Mouse (Mus musculus): ENCODE measurements around the gene Zdhhc22.

Gene Zdhhc22

DNA sequence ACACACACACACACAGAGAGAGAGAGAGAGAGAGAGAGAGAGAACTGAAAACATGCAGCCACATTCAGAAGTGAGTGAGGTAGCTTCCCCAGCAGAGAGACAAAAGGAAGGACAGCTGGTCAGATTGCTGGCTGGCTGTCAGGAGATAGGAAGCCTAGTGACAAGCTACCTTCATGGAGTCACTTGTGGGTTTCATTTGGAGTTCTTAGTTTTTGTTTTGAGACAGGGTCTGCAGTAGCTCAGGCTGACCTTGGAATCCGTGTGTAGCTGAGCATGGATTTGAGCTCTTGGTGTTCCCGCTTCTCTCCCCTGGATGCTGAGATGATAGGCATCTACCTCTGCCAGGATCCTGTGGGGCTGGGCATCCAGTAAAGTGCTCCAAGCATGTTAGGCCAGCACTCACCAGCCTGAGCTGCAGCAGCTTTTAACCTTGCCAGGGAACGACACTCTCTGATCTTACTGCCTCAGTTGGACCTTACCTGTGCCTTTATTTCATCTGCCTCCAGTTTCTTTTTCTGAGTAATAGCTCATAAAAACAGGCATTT, 29.4 kb downstream of the Zdhhc22 start:
- no peak for DNase-seq

DNA sequence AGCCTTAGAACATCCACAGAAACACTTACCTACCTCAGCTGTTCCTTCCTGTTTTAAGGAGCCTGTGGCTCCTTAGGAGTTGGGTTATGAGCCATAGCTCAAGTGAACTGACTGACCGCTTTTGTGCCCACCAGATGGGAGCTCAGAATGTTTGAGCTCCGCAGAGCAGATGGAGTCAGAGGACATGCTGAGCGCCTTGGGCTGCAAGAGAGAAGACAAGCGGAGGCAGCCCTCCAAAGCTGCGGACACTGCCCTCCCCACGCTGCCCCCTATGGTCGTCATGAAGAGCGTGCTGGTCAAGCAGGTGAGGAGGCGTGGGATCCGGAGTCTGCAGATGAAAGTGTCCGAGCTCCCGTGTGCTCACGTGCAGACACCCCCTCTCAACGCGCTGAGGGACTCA, 30.1 kb downstream of the Zdhhc22 start:
- no peak for DNase-seq

DNA sequence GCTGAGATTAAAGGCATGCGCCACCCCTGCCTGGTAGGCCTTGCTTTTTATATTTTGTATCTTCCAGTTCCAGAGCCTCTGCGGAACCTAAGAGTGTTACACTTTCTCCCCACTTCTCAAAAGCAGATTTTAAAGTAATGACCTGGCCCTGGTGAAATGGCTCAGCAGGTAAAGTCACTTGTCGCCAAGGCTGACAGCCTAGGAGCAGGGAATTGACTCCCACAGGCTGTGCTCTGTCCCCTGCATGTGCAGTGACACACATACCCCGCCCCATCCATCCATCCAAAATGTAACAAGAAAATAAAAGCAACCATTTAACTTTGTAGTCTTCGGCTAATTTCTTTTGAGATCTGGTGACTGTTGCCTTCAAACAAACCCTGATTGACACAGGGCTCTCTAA, 30.6 kb downstream of the Zdhhc22 start:
- no peak for DNase-seq

DNA sequence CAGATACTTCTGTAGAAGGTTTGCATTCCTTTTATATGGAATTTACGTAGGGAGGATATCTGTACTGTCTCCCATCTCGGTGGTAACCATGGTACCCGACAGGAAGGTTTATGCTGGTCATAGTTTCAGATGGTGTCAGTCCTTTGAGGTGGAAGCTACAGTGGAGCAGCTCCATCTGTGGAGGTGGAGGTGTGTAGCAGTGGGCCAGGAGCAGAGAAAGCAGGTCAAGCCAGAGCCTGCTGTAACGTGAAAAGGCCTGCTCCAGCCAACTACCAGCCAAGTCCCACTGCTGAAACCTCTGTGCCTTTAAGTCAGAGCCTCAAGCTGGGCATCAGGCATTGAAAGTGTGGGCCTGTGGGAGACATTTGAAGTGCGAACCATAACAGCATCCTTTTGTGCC, 31.7 kb downstream of the Zdhhc22 start:
- no peak for DNase-seq

DNA sequence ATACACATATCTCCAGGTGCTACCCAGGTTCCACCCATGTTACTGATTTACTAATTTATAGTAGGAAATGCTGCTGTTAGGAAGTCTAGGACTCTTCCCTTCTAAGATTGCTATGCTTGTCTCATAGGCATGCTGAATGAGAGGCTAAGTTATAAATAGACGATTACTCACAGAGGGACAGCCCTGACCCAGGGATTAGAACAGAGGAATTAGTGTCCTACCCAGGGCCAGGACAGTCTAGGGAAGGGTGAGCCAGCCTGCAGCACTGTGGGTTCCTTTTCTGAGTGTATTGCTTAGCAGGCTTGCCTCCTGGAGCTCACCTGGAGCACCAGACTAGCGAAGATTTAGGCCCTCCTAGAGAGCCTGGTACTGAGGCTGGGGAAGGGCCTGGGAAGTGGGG, 34.3 kb downstream of the Zdhhc22 start:
- no peak for DNase-seq

DNA sequence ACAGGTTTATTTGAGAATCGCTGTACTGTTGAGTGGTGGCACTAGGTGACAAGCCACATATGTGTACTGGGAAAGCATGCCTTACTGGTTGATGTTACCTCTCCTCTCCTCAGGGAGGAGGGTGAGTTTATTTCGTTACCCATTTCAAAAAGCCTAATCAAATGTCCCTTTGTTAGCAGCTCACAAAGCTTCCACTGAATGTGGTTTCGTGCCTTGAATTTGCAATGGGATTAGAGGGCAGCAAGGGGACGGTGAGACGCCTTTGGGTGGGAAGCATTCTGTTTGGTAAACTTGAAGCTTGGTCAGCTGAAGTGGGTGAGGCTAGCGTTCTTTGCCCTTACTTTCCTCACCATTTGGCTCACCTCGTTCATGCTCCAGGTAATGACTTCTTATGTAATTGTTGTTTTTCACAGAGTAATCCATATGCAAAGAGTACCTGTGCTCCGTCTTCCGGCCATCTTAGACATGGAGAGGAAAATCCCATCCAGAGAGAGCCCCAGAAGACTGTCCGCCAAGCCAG, 37.8 kb downstream of the Zdhhc22 start:
- DNase-seq = no peak

DNA sequence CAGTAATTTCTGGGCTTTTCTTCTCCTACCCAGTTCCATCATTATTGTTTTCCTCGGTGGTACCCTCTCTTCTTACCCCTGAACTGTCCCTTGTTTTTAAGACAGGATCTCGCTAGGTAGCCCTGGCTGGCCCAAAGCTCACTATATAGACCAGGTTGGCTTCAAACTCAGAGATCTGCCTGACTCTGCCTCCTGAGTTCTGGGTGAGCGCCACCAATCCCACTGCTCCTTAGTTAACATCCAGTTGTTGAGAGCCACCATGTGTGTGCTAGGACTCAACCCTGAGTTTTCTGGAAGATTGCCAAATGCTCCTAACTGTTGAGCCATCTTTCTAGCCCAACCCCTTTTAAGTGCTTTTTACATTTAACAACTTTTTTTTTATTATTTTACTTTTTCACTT, 39.3 kb downstream of the Zdhhc22 start:
- no peak for DNase-seq

DNA sequence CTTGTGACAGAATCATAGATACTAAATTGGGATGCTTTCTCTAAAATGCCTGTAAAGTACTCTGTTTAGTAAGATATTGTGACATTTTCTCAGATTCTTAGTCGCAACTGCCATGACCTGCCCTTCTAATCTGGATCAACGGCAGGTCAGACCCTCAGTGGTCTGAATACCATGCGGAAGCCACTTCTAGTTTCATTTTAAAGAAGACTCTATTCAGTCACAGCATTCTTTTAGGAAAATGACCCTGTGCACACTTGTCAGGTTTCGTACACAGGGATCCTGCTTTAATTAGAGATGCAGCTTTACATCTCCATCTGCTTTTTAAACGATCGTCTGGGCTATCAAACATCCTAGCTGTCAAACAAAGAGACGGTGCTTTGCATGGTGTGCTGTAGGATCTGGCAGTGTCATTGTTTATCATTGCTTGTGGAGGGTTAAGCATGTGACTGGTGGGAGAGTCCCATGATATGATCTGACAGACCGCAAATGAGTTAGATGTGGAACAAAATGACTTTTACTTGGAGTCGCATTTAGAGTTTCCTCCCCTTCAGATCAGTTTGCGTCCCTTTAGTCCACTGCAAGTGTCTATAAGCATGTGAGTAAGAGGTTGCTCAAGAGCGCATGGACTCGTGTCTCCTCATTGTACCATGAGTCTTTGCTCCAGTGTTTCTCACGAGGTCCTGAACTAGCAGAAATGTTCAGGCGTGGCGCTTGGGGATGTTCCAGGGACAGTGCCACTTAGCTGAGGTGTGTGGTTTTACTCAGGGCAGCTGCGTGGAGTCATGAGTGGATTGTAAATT, 39.9 kb downstream of the Zdhhc22 start:
- DNase-seq = peak in 1 of 2 experiments; percentile 21

DNA sequence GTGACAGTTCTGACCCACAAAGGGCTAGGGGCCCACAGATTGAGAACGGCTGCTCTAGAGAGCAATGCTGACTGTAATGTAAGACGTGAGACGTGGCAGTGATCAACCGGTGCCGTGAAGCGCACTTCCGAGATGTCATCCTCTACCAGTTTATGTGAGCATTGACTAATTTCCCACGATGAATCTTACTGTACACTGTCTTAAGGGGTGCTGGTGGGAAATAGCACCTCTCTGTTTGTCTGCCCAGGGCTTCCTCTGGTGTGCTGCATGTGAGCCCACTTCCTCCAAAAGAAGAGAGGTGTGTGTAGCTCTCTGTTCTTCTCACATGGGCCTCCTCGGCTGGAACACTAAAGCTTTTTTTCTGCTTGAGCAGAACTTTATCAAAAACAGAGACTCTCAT, 40.7 kb downstream of the Zdhhc22 start:
- DNase-seq = peak; percentile 44 to 52

DNA sequence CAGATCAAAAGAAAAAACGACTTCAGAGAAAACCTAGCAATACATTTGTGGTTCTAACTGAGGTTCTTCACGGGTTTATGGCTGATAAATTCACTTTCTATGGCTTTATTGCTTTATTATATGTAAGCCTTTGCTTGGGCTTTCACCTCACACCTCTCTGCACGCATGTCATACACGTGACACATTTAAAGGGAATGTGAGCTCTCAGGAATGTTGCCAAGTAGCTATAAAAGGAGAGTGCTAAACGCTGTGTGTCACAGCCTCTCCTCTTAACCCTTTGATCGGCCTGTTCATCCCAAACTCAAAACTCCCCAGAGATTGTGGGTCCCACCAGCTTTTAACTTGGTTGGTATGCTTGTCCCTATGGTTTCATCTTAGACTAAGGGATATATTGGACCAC, 41.6 kb downstream of the Zdhhc22 start:
- no peak for DNase-seq

DNA sequence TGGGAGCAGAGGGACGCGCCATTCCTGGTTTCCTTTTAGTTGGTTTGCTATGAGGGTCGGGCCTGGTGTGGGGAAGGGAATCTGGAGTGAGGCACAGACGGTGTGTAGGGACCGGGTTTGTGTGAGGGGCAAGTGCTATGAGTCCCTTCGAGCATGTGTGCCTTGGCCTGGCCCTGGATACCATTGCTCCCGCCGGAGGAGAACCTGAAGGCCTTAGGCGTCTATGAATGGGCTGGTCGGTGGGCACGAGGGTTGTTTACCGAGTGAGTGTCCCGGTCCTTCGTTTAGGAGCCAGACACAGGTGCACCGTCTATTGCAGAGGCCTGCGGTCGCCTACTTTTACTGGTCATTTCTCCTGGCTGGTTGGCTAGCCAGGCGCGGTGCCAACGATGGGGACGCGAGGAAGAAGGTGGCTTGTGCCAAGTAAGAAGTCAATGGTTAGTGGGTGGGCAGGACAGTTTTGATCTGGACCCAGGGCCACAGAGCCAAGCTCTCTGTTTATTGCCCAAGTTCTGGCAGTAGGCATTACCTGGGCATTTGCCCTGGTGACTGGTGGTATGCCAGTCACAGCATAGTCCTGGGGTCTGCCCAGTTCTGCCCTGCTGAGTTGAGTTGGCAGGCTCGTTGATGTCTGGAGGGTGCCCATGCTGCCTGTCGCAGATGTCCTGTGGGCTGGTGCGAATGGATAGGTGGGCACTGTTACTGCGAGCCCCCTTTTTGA, 42.4 kb downstream of the Zdhhc22 start:
- peak; percentile 17 to 42 for DNase-seq

DNA sequence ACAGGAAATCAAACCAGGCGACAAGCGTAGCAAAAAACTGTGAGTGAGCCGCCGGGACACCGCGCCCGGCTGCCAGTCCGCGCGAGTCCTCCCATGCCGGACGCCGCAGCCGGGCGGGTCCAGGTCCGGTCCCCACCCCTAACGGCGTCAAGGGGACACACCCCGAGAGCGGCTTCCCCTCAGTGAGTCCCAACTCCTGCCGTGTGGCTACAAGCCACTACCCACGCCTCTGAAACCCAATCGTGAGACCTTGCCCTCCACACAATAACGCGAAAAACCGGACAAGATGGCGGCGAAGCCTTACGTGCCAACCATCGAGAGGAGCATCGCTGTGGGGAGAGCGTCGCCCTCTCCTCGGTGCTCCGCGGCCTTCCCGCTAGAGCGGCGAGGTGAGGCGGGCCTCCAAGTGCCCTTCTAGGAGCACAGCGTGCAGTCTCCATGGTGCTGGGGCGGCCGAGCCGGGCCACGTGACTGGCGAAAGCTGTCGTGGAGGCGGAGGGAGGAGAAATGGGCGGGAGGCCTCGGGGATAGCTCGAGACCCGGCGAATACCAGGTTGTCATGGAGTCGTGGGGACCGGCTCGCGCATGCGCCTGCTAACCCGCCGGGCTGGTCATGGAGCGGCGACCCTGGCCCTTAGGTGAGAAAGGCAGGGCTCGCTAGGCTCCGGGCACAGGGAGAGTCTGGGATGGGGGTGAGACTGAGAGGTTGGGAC, 43.2 kb downstream of the Zdhhc22 start, which contains the start of gene Cipc:
TSS of gene Cipc (plus strand) at position 182 of the 713 bp plus-strand sequence.
- DNase-seq = peak; percentile 92 to 98

DNA sequence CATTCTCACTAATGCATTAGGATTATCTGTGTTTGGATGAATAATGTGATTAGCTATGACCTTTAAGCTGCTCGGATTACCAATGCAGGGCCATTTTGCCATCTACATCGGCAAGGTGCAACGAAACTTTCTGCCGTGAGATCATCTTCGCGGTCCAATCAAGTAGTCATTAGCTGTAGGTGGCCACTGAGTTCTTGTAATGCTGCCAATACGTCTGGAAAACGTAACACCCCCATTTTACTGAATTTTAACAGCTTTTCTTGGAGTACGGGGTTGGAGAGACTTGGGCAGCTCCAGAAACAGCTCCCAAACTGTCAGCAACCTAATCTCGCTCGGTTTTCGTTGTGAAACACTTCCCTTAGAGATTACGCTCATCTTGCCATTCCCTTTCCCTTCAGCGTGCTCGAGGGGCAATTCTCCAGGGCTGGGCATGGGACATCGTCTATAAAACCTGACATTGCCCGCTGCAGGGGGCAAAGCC, 43.9 kb downstream of the Zdhhc22 start:
- DNase-seq = no peak

DNA sequence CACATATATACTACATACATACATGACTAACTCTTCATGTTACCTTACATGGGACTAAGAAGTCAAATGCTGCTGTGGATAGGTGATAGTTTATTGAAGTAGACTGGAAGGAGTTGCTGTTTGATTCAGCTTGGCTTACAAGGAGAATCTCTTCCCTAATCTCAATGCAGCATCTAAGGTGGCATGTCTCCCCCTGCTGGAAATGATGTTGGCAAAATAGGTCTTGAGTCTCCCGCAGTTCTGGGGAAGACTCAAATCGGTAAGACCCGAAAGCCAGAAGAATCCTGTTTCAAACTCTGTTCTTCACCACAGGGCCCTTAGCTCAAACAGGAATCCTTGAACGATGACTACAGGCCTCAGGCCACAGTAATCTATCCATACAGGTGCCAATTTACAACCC, 45.1 kb downstream of the Zdhhc22 start:
- DNase-seq = peak in 1 of 2 experiments; percentile 56

DNA sequence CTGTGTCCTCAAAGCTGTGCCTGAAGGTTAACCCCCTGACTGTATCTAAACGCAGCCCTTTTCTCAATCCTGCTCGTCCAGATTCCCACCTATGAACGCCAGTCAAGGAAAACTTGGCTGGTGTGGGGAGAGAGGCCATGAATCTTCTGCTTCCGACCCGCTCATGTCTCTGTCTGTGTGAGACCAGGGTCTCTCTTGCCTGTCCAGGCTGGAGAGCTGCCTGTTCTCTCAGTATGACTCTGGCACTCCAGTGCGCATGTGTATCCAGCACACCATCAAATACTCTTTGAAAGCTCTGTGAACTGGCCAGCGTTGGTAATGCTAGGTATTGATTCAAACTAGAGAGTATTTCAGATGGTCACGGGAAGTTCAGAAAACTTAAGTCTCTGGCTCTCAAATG, 46.8 kb downstream of the Zdhhc22 start:
- no peak for DNase-seq

DNA sequence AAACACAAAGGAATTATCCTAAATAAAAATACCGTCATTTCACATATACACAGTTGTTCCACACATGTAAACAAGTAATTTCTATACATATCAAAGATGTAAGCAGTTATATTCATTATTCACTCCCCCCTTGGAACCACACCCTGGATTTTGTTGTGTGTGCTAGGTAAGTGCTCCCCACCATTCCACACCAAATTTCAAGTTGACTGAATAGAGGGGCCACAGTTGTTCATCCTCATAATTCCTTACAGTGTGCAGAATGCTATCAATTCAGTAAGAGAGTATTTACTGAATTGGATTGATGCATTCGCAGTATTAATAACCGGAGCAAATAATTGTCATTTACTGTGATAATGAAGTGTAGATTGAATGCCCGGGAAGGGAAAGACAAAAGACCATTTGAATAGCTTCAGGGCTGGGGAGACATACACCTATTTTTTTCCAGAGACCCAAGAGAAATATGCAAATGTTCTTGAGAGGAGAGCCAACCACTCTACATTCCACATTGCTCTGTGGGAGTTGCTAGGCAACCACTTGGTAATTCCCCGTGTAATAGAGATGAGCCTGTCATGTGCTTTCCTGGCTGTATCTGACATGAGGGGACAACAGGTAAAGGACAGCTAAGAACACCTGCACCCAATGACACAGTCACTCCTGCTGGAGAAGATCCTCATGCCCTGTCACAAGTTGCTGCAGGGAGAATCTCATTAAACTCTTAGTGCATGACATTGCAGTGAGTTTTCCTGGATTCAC, 48.3 kb downstream of the Zdhhc22 start:
- no peak for DNase-seq

DNA sequence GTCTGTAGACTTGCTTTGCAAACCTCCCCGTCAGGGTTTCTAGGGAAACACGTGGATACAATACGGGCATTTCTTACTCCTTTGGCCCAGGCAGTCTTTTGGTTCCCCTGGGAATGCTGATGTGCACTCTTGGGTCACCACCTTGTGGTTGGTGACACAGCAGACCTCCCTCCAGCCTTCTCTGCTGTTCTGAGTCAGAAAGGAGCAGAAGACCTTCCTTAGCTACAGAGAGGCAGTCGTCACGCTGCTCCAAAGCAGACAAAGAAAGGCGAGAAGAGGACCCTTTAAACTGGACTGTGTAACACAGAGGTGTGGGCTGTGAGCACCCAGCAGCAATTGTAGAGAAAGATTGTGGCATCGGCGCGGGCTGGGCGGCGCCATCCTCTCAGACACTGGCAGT, 49.1 kb downstream of the Zdhhc22 start:
- no peak for DNase-seq

DNA sequence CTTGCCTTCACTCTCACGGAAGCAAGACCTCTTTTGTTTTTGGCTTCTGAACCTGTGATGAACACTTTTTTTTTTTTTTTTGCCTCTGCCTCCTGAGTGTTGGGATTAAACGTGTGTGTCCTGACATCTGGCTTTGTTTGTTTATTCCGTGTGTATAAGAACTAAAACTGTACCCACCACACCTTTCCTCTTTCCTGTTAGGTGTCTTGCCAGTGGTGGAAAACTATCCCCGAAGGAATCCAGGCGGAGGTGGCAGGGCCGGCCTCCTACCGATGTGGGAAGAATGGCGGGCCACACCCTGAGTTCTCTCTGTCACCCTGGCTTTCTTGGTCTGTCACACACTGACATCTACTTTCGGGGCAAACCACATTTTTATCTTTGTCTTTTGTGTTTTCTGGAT, 51.7 kb downstream of the Zdhhc22 start:
- DNase-seq = no peak

DNA sequence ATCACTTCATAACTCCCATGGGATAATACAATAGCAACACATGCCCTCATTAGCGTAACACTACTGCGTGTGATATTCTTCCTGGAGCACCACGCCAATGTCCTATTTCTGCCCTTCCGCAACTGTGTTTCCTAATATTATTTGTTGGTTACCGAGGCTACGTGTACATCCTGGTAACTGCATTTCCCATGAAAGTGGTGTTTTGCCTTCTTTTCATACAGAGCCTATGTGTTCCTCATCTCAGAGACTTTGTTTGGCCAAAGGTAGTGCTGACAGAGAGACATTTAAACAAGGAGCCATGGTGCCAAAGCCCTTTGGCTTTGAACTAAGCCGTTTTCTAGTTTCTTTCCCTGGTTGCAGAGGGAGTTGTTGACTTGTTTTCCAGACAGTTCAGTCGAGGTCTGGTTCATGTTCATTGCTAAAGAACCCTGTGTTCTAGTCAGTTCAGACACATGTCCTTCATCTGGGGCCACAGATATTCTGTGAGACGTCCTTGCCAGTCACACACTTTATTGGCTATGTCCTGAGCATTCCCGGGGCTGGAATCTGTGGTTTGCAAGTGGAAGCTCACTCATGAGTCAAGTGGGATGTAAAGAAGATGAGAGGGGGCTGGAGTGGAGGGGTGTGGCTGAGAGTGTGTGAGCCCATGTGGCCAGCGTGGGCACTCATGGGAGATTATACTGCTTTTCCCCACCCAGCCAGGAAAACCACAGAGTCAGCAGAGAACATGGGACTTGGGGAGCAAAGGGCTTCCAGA, 53.5 kb downstream of the Zdhhc22 start:
- DNase-seq = no peak

DNA sequence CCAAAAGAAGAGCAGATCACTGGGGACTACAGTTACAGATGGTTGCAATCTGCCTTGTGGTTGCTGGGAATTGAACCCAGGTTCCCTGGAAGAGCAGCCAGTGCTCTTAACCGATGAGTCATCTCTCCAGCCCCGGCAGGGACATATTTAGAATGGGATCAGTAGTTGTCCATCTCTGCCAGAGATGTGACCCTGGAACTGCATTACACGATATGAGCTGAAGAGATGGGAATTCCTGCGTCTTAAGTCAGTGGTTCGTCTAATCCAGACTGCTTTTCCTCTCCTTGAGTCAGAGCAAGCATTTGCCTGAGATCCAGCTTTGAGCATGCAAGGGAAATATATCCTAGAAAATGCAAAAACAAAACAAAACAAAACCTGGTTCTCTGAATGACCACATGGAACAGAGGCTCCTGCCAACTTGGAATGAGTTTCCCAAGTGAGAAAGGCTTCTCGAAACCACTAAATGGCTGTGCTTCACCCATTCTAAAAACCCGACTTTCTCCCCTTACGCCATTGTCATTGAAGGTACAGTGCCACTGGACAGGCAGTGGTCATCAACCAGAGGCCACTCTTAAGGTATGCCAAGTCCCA, 54.4 kb downstream of the Zdhhc22 start:
- DNase-seq = no peak

DNA sequence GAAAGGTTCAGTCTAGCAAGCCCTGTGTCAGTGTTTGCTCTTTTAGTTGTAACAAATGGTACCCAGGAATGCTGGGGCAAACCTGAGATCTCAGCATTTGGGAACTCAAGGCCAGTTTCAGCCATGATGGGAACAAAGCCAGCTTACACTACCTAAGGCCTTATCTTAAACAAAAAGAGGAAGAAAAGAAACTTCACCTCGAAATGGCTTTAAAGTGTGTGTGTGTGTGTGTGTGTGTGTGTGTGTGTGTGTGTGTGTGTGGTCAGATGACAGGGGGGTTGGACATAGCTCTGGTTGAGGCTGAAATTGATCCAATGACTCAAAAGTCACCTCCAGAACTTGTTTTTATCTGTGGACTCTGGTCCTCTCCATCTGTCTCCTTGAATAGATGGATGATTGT, 55.5 kb downstream of the Zdhhc22 start:
- no peak for DNase-seq

Data from spleen, adult 18-20 months (tissue).